Mouse (Mus musculus): Measurements from ENCODE around the gene Dexi. TPM values are rescaled to one million over a fixed set of nuclear protein-coding genes. Genes with fewer than 3 reads are reported as not detected.
A peak's percentile ranks its signal among the peaks of the same experiment; 100 is the strongest.

Gene Dexi
- total RNA-seq, 2 experiments from 2014 or later, result 43.7 to 43.9 TPM

DNA sequence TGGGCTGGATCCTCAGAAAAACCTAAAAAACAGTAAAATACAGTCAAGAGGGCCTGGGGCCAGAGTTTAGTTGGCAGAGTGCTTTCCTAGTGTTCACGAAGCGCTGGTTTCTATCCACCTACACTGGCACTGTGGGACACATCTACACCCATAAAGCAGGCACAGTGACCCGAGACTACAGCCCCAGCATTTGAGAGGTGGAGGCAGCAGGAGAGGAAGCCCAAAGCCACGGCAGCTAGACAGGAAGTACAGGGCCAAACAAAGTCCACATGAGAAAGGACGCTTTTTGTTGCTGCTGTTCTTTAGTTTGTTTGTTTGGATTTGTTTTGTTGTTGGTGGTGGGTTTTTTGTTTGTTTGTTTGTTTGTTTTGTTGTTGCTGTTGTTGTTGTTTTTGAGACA, 6.5 kb downstream of the Dexi start:
- H3K4me3 ChIP-seq, result no peak overlapping the region
- intact Hi-C loops (cut with DNase I), result no loop called here
- H3K27ac ChIP-seq, result peak overlapping the region; percentile 76
- no peak for DNase-seq
- no peak for TF ChIP-seq CTCF (IDR thresholded peaks at IDR 0.05)

DNA sequence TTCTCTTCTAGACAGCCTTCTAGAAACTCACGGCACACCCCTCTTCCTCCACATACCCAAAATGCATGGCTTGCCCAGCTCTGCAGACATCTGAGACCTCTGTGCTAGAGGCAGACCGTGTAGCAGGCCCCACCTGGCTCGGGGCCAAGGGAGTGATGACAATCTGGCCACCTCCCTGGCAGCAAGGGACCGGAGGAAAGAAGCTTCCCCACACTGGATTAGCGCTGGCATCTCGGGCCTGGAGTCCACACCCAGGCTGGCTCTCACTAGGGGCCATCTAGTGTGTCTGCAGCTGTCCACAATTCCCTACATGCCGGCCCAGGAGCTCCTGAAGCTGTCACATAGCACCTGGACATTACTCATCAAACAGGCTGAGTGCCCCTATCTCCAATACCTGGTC, 8.3 kb downstream of the Dexi start:
- TF ChIP-seq CTCF (IDR thresholded peaks at IDR 0.05), result no peak
- Histone ChIP-seq H3K4me3 (no peak overlapping the region), H3K27ac (peak overlapping the region; percentile 76)
- intact Hi-C loops (cut with DNase I), result no loop called here
- DNase-seq, result peak; percentile 91

DNA sequence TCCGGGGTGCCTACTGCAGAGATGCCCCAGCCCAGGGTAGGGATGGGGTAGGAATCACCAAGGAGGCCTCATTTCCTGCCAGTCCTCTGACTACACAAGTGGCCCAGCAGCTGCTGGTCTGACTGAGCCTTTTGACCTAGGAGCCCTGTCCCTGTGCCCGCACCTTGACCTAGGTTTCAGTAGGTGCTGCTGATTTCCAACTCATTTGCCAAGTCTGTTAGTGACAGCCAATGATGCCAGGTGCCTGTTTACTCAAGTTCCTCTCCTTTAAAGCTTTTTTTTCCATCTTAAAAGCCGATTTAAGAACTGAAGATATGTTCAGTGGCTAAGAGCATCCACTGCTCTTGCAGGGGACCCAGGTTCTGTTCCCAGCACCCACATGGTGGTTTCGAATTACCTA, 9.1 kb downstream of the Dexi start:
- DNase-seq, result no peak
- Histone ChIP-seq H3K27ac (no peak overlapping the region), H3K4me3 (no peak overlapping the region)
- no peak for TF ChIP-seq CTCF (IDR thresholded peaks at IDR 0.05)
- intact Hi-C loops (cut with DNase I), result no loop called here

DNA sequence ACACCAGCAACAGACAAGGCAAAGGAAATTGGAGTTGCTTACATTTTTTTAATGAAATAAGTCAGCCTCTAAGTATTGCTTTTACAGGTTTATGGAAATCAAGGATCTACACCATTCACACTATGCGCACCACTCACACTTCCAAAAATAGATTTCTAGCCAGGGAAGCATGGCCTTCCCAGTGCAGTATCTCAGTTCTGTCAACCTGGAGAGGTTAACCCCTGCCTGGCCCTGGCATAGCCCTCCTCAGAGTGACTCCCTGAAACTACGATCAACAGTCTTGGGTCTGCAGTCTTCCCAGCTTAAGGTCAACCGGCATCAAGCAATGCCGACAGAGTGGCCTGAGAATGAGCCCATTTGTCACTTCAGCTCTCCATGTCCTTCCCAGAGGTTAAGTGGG, 12.7 kb downstream of the Dexi start:
- Histone ChIP-seq H3K4me3 (no peak overlapping the region), H3K27ac (no peak overlapping the region)
- no peak for TF ChIP-seq CTCF (IDR thresholded peaks at IDR 0.05)
- intact Hi-C loops (cut with DNase I), result no loop called here
- DNase-seq, result no peak

DNA sequence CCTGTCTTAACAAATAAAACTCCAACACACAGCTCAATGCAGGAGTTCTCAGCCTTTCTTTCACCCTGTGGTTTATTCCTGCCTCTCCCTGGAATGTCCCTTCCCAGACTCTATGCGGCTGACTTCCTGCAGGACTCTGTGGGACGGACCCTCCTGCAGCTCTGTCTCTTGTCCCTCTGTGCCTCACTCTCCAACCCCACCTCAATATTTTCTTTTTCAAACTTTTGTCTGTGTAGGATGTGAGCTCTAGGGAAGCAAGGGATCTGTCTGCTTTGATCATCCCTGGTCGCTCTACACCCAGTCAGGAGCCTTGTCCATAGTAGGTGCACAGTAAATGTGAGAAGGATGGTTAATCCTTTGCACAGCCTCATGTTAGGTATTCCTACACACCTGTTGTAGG, 14.5 kb downstream of the Dexi start:
- Histone ChIP-seq H3K4me3 (no peak overlapping the region), H3K27ac (no peak overlapping the region)
- TF ChIP-seq CTCF (IDR thresholded peaks at IDR 0.05), result no peak
- DNase-seq, result no peak
- intact Hi-C loops (cut with DNase I), result no loop called here

DNA sequence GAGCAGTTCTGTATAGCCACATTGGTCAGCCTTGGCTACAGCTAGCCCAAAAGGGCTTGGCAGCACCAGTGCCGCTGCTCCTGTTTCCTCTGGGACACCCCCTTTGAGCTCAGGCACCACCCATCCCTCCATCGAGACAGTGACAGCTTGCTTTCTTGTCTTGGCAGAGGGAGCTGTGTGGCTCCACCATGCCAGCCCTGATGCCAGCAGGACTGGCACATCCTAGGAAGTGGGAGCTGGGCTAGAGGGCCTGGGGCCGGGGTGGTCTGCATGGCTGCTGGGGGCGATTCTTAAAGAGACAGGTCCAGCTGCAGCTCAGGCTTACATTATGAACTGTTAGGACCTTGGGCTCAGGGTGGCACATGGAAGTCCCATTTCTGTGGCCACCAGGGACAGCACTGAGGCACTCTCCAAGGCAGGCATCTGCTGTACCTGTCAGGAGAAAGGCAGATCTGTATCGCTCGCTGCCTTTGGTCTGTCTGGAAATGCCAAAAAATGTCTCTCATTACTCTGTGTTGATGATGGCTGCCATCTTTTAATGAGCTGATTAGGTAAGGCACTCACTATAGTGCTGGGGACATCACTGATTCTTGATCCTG, 15.7 kb downstream of the Dexi start:
- intact Hi-C loops (cut with DNase I), result no loop called here
- peak; percentile 60 for DNase-seq
- Histone ChIP-seq H3K27ac (no peak overlapping the region), H3K4me3 (no peak overlapping the region)
- peak; percentile 19; the same call in 1 of the 2 replicates for TF ChIP-seq CTCF (IDR thresholded peaks at IDR 0.05)

DNA sequence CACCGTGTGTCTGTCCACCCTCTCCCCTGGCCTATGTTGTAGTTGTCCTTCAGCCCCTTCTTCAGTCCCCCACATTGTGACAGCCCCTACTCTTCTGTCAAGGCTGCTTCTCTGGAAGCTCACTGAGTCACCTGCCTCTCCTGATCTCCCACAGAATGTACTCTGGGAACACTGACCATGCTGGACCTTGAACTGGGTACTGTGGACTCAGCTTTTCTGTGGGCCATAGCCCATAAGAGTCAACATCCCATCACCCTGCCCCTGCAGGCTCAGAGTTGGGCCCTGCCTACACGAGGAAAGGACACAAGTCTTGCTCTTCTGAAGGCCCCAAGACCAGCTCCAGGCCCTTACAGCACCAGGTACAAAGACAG, 17.3 kb downstream of the Dexi start:
- intact Hi-C loops (cut with DNase I), result no loop called here

DNA sequence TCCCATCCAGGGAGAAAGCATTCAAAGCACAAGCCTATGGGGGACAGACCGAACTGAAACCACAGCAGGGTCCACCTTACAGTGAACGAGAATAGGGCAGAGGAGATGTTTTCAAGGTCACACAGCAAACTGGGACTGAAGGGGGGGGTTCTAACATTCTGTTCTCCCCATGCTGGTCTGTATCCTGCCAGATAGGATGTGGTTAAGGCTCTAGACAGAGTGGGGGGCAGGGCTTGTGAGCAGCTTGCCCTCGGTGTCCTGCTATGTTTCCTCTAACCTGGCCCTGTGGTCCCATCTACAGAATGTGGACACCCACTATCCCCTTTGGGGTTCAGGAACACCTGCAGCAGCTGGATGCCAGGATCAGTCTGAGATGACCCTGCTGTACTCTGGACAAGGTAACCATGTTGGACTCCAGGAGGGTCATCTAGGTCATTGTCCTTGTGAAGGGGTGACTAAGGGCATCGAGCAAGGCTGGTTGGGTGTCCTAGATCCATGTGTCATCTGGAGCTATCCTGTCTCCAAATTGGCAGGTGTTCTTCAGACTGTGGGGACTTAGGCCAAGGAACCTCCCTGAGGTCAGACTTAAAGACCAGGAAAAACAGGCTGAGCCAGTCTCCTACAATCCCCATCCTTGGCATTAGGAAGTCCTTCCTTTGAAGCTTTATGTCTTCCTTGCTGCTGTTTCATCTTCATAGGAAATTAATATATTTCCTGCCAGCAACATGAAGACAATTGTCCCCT, 17.8 kb downstream of the Dexi start:
- intact Hi-C loops (cut with DNase I), result loop anchor here (5.0 kb wide), 2 partner anchors 113 to 253 kb away; partner anchors contain the start of gene Nubp1
- DNase-seq, result no peak
- no peak overlapping the region for H3K27ac ChIP-seq
- no peak for TF ChIP-seq CTCF (IDR thresholded peaks at IDR 0.05)
- H3K4me3 ChIP-seq, result no peak overlapping the region

More for the DNA sequence above, 17.3 kb downstream of the Dexi start:
- TF ChIP-seq CTCF (IDR thresholded peaks at IDR 0.05), result no peak
- Histone ChIP-seq H3K27ac (no peak overlapping the region), H3K4me3 (no peak overlapping the region)
- DNase-seq, result no peak

DNA sequence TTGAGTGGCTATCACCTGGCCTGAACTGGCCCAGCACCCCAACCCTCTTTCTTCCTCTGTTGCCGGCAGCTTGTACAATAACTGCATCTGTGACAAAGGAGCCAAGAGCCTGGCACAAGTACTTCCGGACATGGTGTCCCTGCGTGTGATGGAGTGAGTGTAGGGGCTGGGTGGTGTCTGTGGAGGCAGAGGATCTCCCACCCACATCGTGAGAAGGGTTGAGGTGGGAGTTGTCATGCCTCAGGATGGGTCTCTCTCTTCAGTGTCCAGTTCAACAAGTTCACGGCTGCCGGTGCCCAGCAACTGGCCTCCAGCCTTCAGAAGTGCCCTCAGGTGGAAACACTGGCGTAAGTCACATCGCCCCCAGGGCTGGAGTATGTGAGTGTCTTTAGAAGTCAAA, 19.2 kb downstream of the Dexi start:
- no peak overlapping the region for H3K4me3 ChIP-seq
- intact Hi-C loops (cut with DNase I), result loop anchor here (5.0 kb wide), 2 partner anchors 111 to 251 kb away; partner anchors contain the start of gene Nubp1
- no peak overlapping the region for H3K27ac ChIP-seq
- no peak for DNase-seq
- no peak for TF ChIP-seq CTCF (IDR thresholded peaks at IDR 0.05)

DNA sequence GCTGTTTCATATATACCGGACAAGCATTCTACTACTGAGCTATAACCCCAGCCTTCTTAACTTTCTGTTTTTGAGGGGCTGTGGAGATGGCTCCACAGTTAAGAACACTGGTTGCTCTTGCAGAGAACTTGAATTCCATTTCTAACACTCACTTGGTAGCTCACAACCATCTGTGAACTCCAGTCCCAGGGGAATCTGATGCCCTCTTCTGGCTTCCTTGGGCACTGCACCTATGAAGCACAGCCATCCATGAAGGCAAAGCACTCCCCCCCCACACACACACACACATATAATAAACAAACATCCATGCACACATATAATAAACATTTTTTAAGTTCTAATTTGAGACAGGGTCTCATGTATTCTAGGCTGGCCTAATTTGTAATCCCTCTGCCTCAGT, 20.0 kb downstream of the Dexi start:
- no peak overlapping the region for H3K4me3 ChIP-seq
- H3K27ac ChIP-seq, result no peak overlapping the region
- intact Hi-C loops (cut with DNase I), result loop anchor here (5.0 kb wide), 2 partner anchors 111 to 251 kb away; partner anchors contain the start of gene Nubp1
- TF ChIP-seq CTCF (IDR thresholded peaks at IDR 0.05), result peak; percentile 67
- peak; percentile 64 for DNase-seq

DNA sequence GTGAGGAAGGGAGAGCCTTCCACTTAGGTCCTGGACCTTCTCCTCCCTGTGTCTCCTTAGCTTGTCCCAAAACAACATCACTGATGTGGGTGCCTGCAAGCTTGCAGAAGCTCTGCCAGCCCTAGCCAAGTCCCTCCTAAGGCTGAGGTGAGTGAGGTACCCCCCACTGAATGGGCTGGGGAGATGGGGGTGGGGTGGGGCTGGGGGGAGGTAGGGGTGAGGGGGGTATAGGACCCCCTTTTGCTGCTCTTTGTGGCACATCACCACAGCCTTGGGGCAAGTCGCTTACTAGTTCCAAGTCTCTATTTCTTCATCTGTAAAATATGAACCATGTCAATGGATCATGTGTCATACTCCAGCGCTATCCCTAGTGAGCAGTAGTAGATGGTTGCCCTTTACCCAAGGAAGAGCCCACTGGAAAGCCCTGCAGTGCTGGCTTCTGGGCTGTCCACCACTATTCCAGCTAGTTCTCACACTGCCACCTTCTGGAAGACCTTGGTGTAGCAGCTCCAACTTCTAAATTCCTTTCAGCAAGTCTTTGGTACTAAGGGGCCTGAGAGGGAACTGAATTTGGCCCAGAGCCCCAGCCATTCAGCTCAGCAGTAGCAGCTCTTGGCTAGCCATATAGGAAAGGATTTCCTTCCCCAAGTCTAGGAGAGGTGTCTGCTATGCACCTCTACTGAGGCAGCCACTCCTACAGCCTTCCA, 21.8 kb downstream of the Dexi start:
- intact Hi-C loops (cut with DNase I), result loop anchor here (5.0 kb wide), 2 partner anchors 109 to 249 kb away; partner anchors contain the start of gene Nubp1
- peak; percentile 73 for DNase-seq
- Histone ChIP-seq H3K27ac (no peak overlapping the region), H3K4me3 (no peak overlapping the region)
- peak; percentile 79 for TF ChIP-seq CTCF (IDR thresholded peaks at IDR 0.05)

DNA sequence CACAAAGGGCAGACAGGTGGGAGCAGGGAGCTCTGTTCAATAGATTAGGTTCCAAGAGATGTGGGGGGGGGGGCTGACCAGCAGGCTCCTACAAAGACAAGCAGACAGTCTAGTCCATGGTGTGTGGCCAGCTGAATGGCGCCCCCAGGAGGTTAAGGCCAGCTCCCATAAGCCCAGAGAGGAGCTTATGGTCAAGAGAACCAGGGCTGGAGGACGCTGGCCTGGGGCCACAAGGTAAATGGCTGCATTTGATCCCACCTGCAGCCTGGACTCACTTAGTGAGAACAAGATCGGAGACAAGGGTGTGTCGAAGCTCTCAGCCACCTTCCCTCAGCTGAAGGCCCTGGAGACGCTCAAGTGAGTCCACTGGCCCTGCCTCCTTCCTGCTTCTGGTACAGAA, 24.8 kb downstream of the Dexi start:
- intact Hi-C loops (cut with DNase I), result no loop called here
- DNase-seq, result no peak
- Histone ChIP-seq H3K27ac (no peak overlapping the region), H3K4me3 (no peak overlapping the region)
- peak; percentile 2; the same call in 1 of the 2 replicates for TF ChIP-seq CTCF (IDR thresholded peaks at IDR 0.05)

DNA sequence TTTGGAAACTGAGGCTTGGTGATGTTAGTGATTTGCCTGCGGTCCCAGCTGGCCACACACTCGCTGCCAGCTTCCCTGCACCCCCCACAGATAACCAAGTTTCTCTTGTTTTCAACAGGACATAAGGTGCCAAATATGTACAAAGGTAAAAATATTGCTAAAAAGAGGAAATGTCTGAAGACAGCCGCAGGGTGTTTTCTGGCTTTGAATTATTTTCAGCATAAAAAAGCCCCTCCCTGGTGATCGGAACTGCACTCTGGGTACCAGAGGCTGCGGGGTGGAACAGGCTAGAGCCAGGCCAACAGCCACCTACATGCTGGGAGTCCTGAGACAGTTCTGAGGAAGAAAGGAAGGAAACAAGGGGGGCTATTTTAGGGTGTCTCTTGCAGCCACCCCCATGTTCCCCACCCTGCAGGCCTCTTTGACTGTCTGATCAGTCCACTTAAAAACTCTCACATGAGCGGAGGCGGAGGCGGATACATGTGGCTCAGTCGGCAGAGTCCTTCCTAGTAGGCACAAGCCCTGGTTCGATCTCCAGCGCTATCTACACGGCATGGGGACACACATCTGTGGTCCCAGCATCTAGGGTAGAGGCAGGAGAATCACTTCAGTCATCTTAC, 26.8 kb downstream of the Dexi start:
- no peak for TF ChIP-seq CTCF (IDR thresholded peaks at IDR 0.05)
- no peak for DNase-seq
- Histone ChIP-seq H3K27ac (no peak overlapping the region), H3K4me3 (no peak overlapping the region)
- intact Hi-C loops (cut with DNase I), result no loop called here

Data from gastrocnemius, adult 2 months (tissue).